Mouse (Mus musculus) heart, postnatal 36 days (tissue): ENCODE results near the gene Mxra7. TPM values are rescaled to one million over a fixed set of nuclear protein-coding genes. Genes with fewer than 3 reads are reported as not detected.
"Not testable (repeated sequence)": the region's sequence is repeated elsewhere in the genome, so short reads cannot be mapped to it uniquely, and the experiment has no call there.

Source experiments
- DNase-seq, 2 experiments: peaks; one replicate each; pipeline ENCODE4 v3.0.0; 2021 to 2022
- intact Hi-C: fragments of 180-260 bp; cut with DNase I; formaldehyde crosslinking; loops from one replicate; pipeline ENCODE4 v1.15.1; 2025
- total RNA-seq, 2 experiments: library from RNA; stranded (reverse); gene quantifications; 2 replicates each; pipeline ENCODE4 v1.2.3; 2021

The Mxra7 gene
- 10 to 100 TPM; 18.1 to 21.1 TPM for total RNA-seq

DNA sequence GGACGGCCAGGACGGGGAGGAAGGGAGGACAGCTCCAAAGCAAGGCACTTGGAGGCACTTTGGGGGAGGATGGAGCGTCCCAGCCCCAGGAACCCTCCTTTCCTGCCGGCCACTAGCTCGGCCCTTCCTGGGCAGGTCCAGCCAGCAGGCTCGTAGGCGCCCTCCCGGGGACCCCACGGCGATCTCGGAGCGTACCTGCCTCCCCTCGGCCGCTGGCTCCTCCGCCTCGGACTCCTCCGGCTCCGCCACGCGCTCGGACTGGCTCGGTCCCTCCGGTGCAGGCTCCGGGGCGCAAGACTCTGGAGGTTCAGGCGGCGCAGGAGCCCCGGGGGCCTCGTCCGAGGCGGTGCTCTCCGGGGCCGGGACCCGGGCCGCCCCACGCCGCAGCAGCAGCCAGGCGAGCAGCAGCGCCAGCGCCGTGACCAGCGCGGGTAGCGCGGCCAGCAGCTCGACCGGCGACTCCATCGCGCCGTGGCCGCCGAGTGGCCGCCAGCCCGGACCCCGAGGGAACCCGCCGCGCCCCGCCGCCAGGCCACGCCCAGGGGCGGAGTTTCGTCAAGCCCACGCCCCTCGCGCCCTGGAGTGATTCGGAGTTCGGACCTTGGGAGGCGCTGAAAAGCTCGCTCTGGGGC is at the start of gene Mxra7:
Gene Mxra7, minus strand, starts transcription at position 513 of the 632 bp plus-strand sequence.
- intact Hi-C loops: loop anchor here (2.0 kb wide), 1 partner anchor 15 kb away; the partner anchor contains the start of genes Jmjd6 and Mettl23
- peak; percentile 91 to 94 for DNase-seq

GRCm38 (mm10) chr11:116873987-116874386 is 46.1 kb upstream of the Mxra7 start:
- intact Hi-C loops: no loop called here

GRCm38 (mm10) chr11:116871538-116871937 is 43.7 kb upstream of the Mxra7 start:
- intact Hi-C loops: no loop called here

More at GRCm38 (mm10) chr11:116873987-116874386, 46.1 kb upstream of the Mxra7 start:
- DNase-seq: no peak

GRCm38 (mm10) chr11:116869641-116870040 is 41.8 kb upstream of the Mxra7 start:
- intact Hi-C loops: no loop called here
- DNase-seq: no peak

More at GRCm38 (mm10) chr11:116871538-116871937, 43.7 kb upstream of the Mxra7 start:
- no peak for DNase-seq

DNA sequence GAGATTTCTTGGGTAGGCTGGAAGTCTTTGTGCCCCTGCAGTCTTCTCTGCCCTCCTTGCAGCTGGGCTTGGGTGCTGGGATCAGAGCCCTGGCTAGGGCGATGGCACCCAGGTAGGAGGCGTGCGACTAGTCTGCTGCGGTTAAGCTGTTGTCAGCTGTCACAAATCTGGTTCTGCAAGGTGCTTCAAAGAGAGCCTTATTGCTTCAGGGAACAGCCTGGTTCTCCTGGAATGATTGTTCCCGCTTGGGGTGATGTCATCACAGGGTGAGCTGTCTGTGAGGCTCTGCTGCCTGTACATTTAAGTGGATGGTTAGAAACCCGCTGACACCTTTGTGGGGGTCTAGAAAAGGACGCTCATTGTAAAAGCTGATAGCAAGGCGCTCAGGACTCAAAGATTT is 41.4 kb upstream of the Mxra7 start:
- intact Hi-C loops: no loop called here
- no peak for DNase-seq

GRCm38 (mm10) chr11:116868129-116868528 is 40.3 kb upstream of the Mxra7 start:
- intact Hi-C loops: no loop called here
- DNase-seq: peak; percentile 60 to 66

DNA sequence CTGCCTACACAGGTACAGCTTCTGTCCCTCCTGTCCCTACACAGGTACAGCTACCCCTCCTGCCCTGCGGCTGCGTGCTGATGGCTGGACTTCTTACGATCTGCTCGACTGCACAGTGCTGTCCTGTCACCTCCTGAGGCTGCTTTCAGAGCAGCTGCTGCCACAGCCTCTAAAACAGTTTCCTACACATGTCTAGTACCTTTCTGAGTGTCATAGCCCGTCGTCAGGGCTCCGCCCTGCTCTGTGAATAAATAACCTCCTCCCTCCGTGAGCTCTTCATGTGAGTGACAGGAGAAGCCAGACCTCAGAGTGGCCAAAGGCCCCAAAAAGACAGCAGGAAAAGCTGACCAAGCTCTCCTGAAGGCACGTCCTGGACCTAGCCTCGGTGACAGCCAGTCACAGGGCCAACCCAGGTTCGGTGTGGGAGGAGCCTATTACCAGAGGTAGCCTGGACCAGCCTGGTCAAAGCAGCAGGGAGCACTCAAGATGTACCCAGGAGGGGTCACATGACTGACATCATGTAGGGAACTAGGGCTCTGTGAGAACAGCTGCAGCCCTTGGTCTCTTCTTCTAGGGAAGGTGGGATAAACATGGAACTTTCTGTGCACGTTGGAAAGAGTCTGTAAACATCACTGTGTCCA is 38.2 kb upstream of the Mxra7 start:
- intact Hi-C loops: no loop called here
- no peak for DNase-seq

GRCm38 (mm10) chr11:116864444-116864843 is 36.6 kb upstream of the Mxra7 start:
- DNase-seq: peak; percentile 28 to 37
- intact Hi-C loops: no loop called here

- intact Hi-C loops: no loop called here
- DNase-seq: no peak
These were observed 29.5 kb upstream of the Mxra7 start for GRCm38 (mm10) chr11:116857183-116857850.

DNA sequence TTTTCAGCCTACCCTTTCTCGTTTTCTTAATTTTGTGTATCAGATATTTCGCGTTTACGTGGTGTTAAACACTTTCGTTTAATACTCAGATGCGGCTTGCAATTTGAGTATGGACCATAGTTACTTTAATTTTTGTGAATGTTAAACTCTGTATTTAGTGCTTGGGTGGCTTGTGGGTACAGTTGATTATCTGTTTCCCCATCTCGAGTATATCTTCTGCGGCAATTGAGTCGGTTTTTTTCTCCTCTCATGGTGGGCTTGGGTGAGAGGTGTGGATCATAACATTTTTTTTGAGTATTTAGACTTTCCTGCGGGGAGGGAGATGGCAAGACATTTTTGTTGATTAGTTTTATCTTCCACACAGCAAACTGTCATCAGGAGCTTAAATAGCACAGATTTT is 26.4 kb upstream of the Mxra7 start:
- intact Hi-C loops: loop anchor here (5.0 kb wide), 1 partner anchor 42 kb away; no protein-coding TSS in a partner anchor
- no peak for DNase-seq

GRCm38 (mm10) chr11:116853512-116853928 is 25.7 kb upstream of the Mxra7 start:
- intact Hi-C loops: loop anchor here (5.0 kb wide), 1 partner anchor 41 kb away; no protein-coding TSS in a partner anchor
- DNase-seq: peak in 1 of 2 experiments; percentile 98

- intact Hi-C loops: loop anchor here (5.0 kb wide), 1 partner anchor 41 kb away; no protein-coding TSS in a partner anchor
- DNase-seq: peak; percentile 98 to 99
These were observed 25.2 kb upstream of the Mxra7 start, which contains the start of gene Srsf2 for GRCm38 (mm10) chr11:116852891-116853511. Gene Srsf2, minus strand, starts transcription at chr11:116853094.

DNA sequence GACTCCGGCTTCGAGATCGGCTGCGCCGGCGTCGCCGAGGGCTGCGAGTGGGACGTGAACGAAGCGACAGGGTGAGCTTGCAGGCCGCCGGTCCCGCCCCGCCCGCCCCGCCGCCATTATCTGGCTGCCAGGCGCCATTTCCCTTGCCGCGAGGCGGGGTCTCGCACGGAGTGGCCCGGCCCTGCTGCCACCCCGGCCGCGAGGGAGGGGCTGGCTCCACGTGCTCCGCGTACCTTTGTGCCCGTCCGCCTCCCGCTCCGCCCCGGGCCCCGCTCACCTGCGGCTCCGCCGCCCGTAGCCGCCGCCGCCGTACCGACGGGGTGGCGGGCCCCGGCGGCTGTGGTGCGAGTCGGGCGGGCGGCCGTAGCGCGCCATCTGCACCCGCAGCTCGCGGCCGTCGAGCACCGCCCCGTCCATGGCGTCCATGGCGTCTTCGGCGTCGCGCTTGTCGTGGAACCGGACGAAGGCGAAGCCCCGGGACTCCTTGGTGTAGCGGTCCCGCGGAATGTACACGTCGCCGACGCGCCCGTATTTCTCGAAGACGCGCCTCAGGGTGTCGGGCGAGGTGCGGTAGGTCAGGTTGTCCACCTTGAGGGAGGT is 24.5 kb upstream of the Mxra7 start, which contains the start of gene Mfsd11:
Gene Mfsd11, plus strand, starts transcription at position 150 of the 600 bp plus-strand sequence.
- intact Hi-C loops: loop anchor here (5.0 kb wide), 1 partner anchor 40 kb away; no protein-coding TSS in a partner anchor

DNA sequence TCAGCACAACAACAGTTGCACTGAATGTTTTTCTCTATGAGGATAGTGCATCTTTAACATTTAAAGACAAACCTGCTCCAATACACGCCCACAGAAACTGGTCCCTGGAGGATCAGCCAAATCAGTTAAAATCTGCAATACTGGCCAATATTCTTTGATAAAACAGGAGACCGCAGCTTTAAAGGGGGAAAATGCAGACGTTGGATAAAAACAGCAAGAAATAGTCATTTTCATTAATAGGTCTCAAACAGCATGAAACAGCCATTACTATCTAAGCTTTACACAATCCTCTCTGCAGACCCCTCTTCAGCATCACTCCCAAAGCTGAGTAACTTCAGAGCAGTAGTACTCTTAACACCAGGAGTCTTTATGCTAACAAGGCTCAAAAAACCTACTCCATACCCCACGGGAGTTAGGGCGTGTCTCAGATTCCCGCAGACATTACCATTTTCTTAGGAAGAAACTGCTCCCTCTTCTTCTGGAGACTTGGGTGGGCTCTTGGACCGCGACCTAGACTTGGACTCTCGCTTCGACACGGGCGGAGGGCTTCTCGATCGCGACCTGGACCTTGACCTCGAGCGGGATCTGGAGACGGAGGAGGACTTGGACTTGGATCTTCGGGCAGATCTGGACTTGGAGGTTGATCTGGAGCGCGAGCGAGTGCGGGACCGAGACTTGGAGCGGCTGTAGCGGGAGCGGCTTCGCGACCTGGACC is 23.9 kb upstream of the Mxra7 start:
- intact Hi-C loops: loop anchor here (1.0 to 5.0 kb wide), 2 partner anchors 8 to 39 kb away; partner anchors contain the start of genes Jmjd6 and Mettl23
- no peak for DNase-seq

More for the DNA sequence above, 24.5 kb upstream of the Mxra7 start, which contains the start of gene Mfsd11:
- DNase-seq: peak; percentile 79 to 86

GRCm38 (mm10) chr11:116850833-116851477 is 23.1 kb upstream of the Mxra7 start:
- intact Hi-C loops: loop anchor here (1.0 to 5.0 kb wide), 2 partner anchors 8 to 39 kb away; partner anchors contain the start of genes Jmjd6 and Mettl23
- no peak for DNase-seq

GRCm38 (mm10) chr11:116850085-116850484 is 22.2 kb upstream of the Mxra7 start:
- intact Hi-C loops: loop anchor here (5.0 kb wide), 1 partner anchor 38 kb away; no protein-coding TSS in a partner anchor
- no peak for DNase-seq

DNA sequence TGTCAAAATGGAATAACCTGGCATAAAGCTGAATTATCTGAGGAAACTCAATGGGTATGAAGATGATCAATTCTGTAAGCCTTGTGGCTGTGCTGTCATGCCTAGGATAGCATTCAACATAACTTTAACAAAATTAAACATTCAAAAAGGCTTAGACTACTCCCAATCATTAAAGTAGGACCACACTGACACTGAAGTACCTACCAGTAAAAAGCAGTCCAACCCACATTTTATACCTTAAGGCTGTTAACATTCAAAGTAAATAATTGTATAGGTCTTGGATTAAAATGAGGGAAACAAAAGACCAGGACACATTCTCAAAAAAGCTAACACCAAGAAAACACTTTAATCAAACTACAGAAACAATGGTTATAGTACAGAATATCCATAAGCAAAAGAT is 21.7 kb upstream of the Mxra7 start:
- no peak for DNase-seq
- intact Hi-C loops: no loop called here

GRCm38 (mm10) chr11:116848877-116849178 is 21.0 kb upstream of the Mxra7 start:
- intact Hi-C loops: not testable (repeated sequence)

More at GRCm38 (mm10) chr11:116848877-116849178, 21.0 kb upstream of the Mxra7 start:
- not testable (repeated sequence) for DNase-seq
